Mouse (Mus musculus) lung, adult 2 months (tissue): ENCODE measurements around the gene Grm2.

Experiments used
- CTCF ChIP-seq: fragments of 200-500 bp; IDR thresholded peaks from 2 replicates; pipeline ENCODE4 v1.5.1; 2011; ENCODE audit warnings: mild to moderate bottlenecking, low read length, control low read depth; ENCODE audit not compliant: insufficient read depth
- POLR2A ChIP-seq: fragments of 200-500 bp; IDR thresholded peaks from 2 replicates; pipeline ENCODE4 v1.6.1; 2011; ENCODE audit warnings: low read depth, mild to moderate bottlenecking, control low read depth, low read length, borderline replicate concordance; ENCODE audit errors: extremely low read depth

DNA sequence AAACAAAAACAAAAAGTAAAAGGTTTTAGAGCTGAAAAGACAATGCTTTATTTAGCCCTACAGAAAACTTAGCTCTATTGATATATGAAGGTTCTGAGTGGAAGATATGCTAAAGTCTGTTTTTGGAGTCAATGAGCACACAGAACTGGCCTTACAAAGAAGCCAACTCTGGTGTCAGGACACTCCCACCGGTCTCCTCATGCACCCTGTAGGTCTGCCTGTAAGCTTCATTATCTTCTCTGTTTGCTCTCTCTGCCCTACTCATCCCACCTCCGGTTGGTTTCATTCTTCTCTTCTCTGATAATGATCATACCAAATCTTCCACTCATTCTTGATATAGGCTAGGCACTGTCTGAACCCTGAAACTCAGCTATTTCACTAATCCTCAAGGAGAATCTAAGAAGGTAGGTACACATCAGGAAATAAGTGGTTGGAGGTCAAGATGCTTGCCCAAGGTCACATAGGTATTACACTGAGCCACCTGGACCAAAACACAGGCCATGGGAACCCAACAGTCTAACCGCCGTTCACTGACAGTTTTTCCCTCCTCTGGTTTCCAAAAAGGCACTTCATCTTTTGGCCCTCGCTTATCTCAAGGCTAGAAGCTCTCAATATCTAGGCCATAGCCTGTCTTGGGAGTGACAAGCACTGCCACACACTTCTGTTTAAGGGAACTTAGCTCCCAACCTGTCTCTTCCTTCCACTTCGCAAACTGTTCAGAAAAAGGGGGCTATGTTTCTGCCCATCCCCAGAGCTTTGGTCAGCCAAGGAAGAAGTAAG, 28.4 kb upstream of the Grm2 start:
- no peak for TF ChIP-seq CTCF
- TF ChIP-seq POLR2A, result no peak
